Mouse (Mus musculus) gastrocnemius, adult 8-10 months (tissue): ENCODE measurements around the gene Jag1. TPM values are rescaled to one million over a fixed set of nuclear protein-coding genes. Genes with fewer than 3 reads are reported as not detected.

Experiments
- DNase-seq, 2 experiments: peaks; one replicate each; pipeline ENCODE4 v3.0.0; 2022; ENCODE audit warnings: low spot score in 2 of 2
- total RNA-seq, 4 experiments: library from RNA; stranded (reverse); gene quantifications; 2 replicates each; pipeline ENCODE4 v1.2.4; 2022

The Jag1 gene
- 1 to 10 TPM; 4.4 to 6.2 (median 4.8) TPM for total RNA-seq

- peak in 1 of 2 experiments; percentile 7 for DNase-seq
Observed at GRCm38 (mm10) chr2:137116025-137116674, at the start of gene Jag1. Gene Jag1 (minus strand): TSS chr2:137116644.

- no peak for DNase-seq
Observed at GRCm38 (mm10) chr2:137156018-137156417, 39.6 kb upstream of the Jag1 start.

- DNase-seq = no peak
Observed at GRCm38 (mm10) chr2:137153825-137154224, 37.4 kb upstream of the Jag1 start.

- DNase-seq = no peak
Observed at GRCm38 (mm10) chr2:137153172-137153667, 36.8 kb upstream of the Jag1 start.

- DNase-seq = no peak
Observed at GRCm38 (mm10) chr2:137150953-137151352, 34.5 kb upstream of the Jag1 start.

GRCm38 (mm10) chr2:137146938-137147666, 30.7 kb upstream of the Jag1 start:
- no peak for DNase-seq

GRCm38 (mm10) chr2:137138063-137138462, 21.6 kb upstream of the Jag1 start:
- no peak for DNase-seq

GRCm38 (mm10) chr2:137134035-137134434, 17.6 kb upstream of the Jag1 start:
- no peak for DNase-seq

GRCm38 (mm10) chr2:137124861-137125260, 8.4 kb upstream of the Jag1 start:
- no peak for DNase-seq

- DNase-seq = peak; percentile 81
Observed at GRCm38 (mm10) chr2:137117321-137117690, 862 bp upstream of the Jag1 start.

GRCm38 (mm10) chr2:137116675-137117320, 354 bp upstream of the Jag1 start:
- peak; percentile 83 to 91 for DNase-seq

GRCm38 (mm10) chr2:137115241-137116024, 1.0 kb downstream of the Jag1 start:
- DNase-seq = peak in 1 of 2 experiments; percentile 16

- peak; percentile 62 to 74 for DNase-seq
Observed at GRCm38 (mm10) chr2:137114248-137115096, 2.0 kb downstream of the Jag1 start.

- DNase-seq = no peak
Observed at GRCm38 (mm10) chr2:137113288-137114061, 3.0 kb downstream of the Jag1 start.

- no peak for DNase-seq
Observed at GRCm38 (mm10) chr2:137110214-137110898, 6.1 kb downstream of the Jag1 start.

GRCm38 (mm10) chr2:137109321-137110213, 6.9 kb downstream of the Jag1 start:
- no peak for DNase-seq

- DNase-seq = no peak
Observed at GRCm38 (mm10) chr2:137107946-137108345, 8.5 kb downstream of the Jag1 start.

- DNase-seq = no peak
Observed at GRCm38 (mm10) chr2:137107203-137107602, 9.2 kb downstream of the Jag1 start.
